Mouse (Mus musculus) midbrain, embryonic 16.5 days (tissue): Measurements from ENCODE around the gene Palld. TPM values are rescaled to one million over a fixed set of nuclear protein-coding genes. Genes with fewer than 3 reads are reported as not detected.

Source experiments
- ATAC-seq: fragments of 200-750 bp; cut with Nextera tagmentation; 2 replicates; pipeline ENCODE4 v1.8.0; 2017; ENCODE audit warnings: moderate TSS enrichment
- H3K27ac ChIP-seq: fragments of 300-500 bp; sonication (generic); 2 replicates; pipeline ENCODE4 v1.5.1; 2014; ENCODE audit warnings: mild to moderate bottlenecking, low read length, mixed read lengths
- H3K27me3 ChIP-seq: fragments of 300-500 bp; sonication (generic); 2 replicates; pipeline ENCODE4 v1.6.1; 2014; ENCODE audit warnings: low read depth, low read length, mixed read lengths; ENCODE audit not compliant: control insufficient read depth, insufficient read depth
- H3K36me3 ChIP-seq: fragments of 300-500 bp; sonication (generic); 2 replicates; pipeline ENCODE4 v1.6.1; 2014; ENCODE audit warnings: mild to moderate bottlenecking, low read length, moderate library complexity, mixed read lengths; ENCODE audit not compliant: control insufficient read depth, insufficient read depth
- H3K4me1 ChIP-seq: fragments of 300-500 bp; sonication (generic); 2 replicates; pipeline ENCODE4 v1.6.1; 2014; ENCODE audit warnings: mild to moderate bottlenecking, low read length, mixed read lengths; ENCODE audit not compliant: control insufficient read depth, insufficient read depth
- H3K4me2 ChIP-seq: fragments of 300-500 bp; sonication (generic); 2 replicates; pipeline ENCODE4 v1.6.1; 2014; ENCODE audit warnings: mild to moderate bottlenecking, low read length, mixed read lengths
- H3K4me3 ChIP-seq: fragments of 300-500 bp; sonication (generic); 2 replicates; pipeline ENCODE4 v1.5.1; 2014; ENCODE audit warnings: low read depth, mild to moderate bottlenecking, low read length, moderate library complexity, mixed read lengths
- H3K9ac ChIP-seq: fragments of 300-500 bp; sonication (generic); 2 replicates; pipeline ENCODE4 v1.6.1; 2014; ENCODE audit warnings: low read depth, low read length, mixed read lengths
- H3K9me3 ChIP-seq: fragments of 300-500 bp; sonication (generic); replicated peaks from 2 replicates; pipeline ENCODE4 v1.6.1; 2014; ENCODE audit warnings: mild to moderate bottlenecking, low read length, mixed read lengths; ENCODE audit not compliant: control insufficient read depth, poor library complexity, severe bottlenecking
- WGBS: fragments of 180-500 bp; shearing (Covaris S2); extraction: QIAGEN DNeasy Blood & Tissue Kit; methylation state at CpG from one replicate; pipeline ENCODE4 v1.1.7; 2014; 5-methylcytosine and 5-hydroxymethylcytosine counted together
- polyA plus RNA-seq: library from polyadenylated mRNA; unstranded; fragments of >200 nt; fragmentation: Nextera tagmentation; extraction: Ambion mirVana; gene quantifications from 2 replicates; pipeline ENCODE4 v1.2.1, GENCODE M21; 2015

The Palld gene
- polyA plus RNA-seq, 1 experiment from 2014 or later = 15.4 TPM

DNA sequence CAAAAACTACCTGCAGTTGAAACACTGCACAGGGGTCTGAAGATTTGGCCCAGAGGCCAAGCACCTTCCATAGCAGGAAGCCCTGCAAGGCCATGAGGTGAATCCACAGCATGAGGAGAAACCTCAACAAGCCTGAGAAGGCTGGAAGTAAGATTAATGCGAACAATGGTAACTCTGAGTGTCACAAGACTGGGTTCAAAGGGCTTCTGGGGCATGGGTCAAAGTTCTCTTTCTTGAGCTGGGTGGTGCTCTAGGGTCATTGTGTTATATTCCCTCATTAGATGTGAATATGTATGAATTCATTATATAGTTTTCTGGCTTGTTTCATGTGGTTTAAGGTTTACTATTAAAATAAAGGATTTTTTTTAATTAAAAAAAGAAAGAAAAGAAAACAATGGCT is 267.7 kb downstream of the Palld start:
- no peaks in the 10 kb centered on the region for H3K27me3 ChIP-seq
- H3K9ac ChIP-seq = no peak overlapping the region
- H3K36me3 ChIP-seq = no peaks in the 10 kb centered on the region
- no peaks in the 10 kb centered on the region for H3K4me1 ChIP-seq
- H3K9me3 ChIP-seq = no peaks in the 10 kb centered on the region
- ATAC-seq = no peak
- H3K27ac ChIP-seq = no peak overlapping the region
- WGBS = 74% methylated on average over 1 of the region's 1 CpGs
- H3K4me3 ChIP-seq = no peak overlapping the region
- no peak overlapping the region for H3K4me2 ChIP-seq

DNA sequence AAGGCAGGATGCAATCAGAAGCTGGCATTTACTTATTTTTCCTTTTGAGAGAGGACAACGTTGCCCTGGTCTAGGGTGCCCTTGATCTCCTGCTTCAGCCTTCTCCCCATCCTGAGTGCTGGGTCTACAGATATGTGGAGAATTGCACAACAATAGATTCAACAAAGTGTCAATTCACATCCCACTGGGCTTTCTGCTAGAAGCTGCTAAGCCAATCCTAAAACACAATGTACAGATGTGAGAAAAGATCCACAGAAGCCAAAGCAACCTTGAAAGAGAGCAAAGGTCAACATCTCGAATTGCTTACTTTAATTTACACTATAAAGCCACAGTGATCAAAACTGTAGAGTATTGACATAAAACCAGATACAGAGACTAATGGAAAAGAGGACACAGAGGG is 270.2 kb downstream of the Palld start:
- Histone ChIP-seq H3K4me2 (no peak overlapping the region), H3K9me3 (no peaks in the 10 kb centered on the region), H3K9ac (no peak overlapping the region), H3K4me3 (no peak overlapping the region), H3K4me1 (no peaks in the 10 kb centered on the region; the same call in 1 of the 2 replicates), H3K27me3 (no peaks in the 10 kb centered on the region), H3K27ac (no peak overlapping the region), H3K36me3 (no peaks in the 10 kb centered on the region)
- 46% methylated on average over 2 of the region's 2 CpGs for WGBS
- ATAC-seq = no peak

DNA sequence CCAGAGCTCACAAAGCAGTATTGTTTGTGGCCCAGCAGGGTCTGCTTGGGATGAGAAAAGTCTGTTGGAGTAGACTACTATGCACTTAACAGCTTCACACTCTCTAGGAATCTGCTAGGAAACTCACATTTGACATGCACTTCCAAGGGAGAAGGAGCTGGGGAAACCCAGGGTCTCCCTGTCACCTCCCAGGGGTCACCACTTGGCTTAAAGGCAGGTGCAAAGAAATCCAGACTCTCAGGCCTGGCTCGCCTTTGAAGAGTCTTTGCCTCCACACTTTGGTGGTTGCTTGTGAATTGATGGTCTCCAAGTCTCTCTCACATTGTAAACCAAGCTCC is 272.9 kb downstream of the Palld start:
- H3K27ac ChIP-seq = no peak overlapping the region
- no peaks in the 10 kb centered on the region for H3K9me3 ChIP-seq
- 50% methylated on average over 1 of the region's 1 CpGs for WGBS
- no peak overlapping the region for H3K9ac ChIP-seq
- H3K4me2 ChIP-seq = no peak overlapping the region
- H3K4me3 ChIP-seq = no peak overlapping the region
- no peaks in the 10 kb centered on the region for H3K27me3 ChIP-seq
- no peaks in the 10 kb centered on the region; the same call in 1 of the 2 replicates for H3K4me1 ChIP-seq
- no peaks in the 10 kb centered on the region for H3K36me3 ChIP-seq
- no peak for ATAC-seq

DNA sequence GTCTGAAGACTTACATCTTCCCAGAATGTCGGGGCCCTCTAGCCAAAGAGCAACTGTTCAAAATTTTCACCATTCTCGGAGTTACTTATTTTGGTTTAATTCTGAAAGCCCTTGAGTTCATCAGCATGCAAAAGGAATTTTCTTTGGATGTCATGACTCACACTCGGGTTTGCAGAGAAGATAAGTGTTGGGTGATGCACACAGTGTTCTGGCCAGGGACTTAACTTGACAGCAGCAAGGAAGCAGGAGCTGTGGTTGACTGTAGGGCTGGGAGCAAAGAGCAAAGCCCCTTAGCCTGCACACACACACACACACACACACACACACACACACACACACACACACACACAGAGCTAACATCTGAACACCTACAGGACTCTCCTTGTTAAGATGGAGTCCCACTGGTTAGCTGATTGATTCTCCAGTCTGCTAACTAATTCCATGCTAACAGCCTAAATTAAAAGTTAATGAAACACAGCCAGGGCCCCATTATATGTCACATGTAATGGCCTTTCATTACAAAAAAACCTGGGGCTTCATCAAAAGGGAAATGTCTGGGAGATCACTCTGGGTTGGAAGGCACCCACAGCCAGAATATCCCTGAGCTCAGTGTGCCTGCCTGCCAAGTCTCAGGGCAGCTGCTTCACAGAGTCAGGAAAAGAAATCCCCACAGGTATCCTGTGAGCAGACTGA is 273.4 kb downstream of the Palld start:
- no peaks in the 10 kb centered on the region; the same call in 1 of the 2 replicates for H3K4me1 ChIP-seq
- H3K4me3 ChIP-seq = no peak overlapping the region
- H3K9ac ChIP-seq = no peak overlapping the region
- ATAC-seq = no peak
- no peaks in the 10 kb centered on the region for H3K27me3 ChIP-seq
- no peak overlapping the region for H3K27ac ChIP-seq
- no peaks in the 10 kb centered on the region for H3K9me3 ChIP-seq
- no peak overlapping the region for H3K4me2 ChIP-seq
- no peaks in the 10 kb centered on the region for H3K36me3 ChIP-seq
- 78% methylated on average over 3 of the region's 3 CpGs for WGBS

DNA sequence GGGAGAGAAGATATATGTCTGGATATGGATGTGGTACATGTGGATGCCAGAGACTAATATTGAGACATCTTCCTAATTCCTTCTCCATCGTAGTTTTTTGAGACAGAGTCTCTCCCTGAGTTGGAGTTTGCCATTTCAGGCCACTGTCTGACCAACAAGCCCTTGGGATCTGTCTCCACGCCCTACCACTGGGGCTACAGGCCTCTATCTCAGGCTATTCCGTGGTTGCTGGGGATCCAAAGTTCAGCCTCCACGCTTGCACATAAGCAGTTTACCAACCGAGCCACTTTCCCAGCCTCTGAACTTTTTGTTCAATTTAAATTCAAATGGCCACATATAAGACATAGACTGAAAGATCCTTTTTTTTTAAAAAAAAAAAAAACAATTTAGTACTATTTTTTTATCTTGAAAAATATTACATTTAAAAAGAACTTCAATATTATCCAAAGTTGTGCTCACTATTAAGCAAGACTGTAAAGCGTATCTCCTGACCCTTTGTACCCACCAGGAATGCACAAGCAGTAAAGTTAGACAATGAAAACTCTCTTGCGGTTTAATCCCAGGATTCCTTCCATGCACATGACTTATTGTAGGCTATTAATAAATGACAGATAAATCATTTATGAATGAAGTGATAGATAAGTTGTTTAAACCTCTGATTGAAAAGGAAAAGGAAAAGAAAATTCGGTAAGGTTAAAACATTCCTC is 276.1 kb downstream of the Palld start:
- H3K27me3 ChIP-seq = no peaks in the 10 kb centered on the region
- H3K9me3 ChIP-seq = no peaks in the 10 kb centered on the region
- H3K9ac ChIP-seq = no peak overlapping the region
- ATAC-seq = no peak
- no peak overlapping the region for H3K27ac ChIP-seq
- no peak overlapping the region for H3K4me2 ChIP-seq
- no peak overlapping the region for H3K4me3 ChIP-seq
- no peaks in the 10 kb centered on the region; the same call in 1 of the 2 replicates for H3K4me1 ChIP-seq
- WGBS = 92% methylated on average over 8 of the region's 8 CpGs
- H3K36me3 ChIP-seq = no peaks in the 10 kb centered on the region

DNA sequence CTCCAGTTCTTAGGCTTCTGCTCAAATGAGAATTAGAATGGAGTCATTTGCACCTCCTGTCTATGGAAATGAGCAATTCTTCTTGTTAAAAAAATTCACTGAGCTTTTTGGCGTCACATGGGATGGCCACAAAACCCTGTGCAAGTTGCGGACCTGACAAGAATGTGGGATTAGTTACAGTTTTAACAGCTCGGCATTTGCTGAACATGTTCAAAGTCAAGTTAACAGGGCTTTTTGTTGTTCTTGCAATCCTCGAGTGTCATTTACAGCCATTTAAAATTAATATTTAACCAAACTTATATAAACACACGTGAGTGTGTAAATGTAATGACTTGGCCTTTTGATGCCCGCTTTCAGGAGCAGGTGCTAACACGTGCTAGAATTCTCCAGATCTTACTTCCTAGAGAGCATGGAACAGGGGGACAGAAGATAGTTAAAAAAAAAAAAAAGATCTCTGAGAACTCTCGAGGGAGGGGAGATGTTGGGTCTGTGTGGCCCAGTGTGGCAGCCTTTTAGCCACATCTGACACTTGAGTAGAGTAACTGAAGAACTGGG is 276.8 kb downstream of the Palld start:
- Histone ChIP-seq H3K4me3 (no peak overlapping the region), H3K4me2 (no peak overlapping the region), H3K4me1 (no peaks in the 10 kb centered on the region; the same call in 1 of the 2 replicates), H3K27ac (no peak overlapping the region), H3K9ac (no peak overlapping the region), H3K9me3 (no peaks in the 10 kb centered on the region), H3K36me3 (no peaks in the 10 kb centered on the region), H3K27me3 (no peaks in the 10 kb centered on the region)
- no peak for ATAC-seq
- 83% methylated on average over 8 of the region's 8 CpGs for WGBS

DNA sequence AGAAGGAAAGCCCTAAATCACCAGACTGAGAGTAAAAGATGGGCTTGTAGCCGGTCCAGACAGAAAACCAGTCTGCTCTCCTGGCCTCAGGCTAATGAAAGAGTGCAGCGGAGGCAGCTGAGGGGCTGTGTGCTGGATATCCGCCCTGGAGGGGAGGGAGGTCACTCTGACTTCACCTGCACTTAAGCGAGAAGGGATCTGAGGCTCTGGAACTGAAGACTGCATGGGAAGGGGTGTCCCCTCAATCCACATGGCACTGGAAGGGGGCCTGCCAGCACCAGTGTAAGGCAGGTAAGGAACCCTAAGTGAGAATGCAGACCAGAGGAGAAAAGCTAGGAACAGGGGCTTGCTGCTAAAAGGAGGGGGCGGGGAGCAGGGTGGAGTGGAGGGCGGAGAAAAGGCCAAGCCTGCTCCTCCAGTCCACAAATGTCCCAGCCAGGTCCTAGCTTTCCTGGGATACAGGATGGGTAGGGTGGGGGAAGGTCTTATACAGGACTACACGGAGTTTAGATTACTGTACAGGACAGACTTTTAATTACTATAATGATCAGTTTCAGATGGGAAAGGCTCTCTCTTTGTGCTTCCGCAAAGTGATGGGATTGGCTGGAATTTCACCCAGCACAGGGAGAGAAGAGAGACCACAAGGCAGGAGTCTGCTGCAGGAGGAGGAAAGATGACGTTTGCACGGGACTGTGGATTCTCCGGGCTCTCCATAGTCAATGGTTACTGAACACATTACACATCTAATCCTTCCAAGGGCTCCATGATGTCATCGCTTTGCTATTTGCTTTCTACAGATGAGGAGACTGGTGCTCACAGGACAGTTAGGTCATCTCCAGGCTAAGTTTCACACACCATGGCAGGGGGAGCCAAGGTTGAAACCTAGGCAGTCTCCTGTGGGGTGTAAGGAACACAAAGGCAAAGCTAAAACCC is 278.7 kb downstream of the Palld start:
- ATAC-seq = no peak
- Histone ChIP-seq H3K27ac (no peak overlapping the region), H3K9ac (no peak overlapping the region), H3K4me3 (no peak overlapping the region), H3K4me2 (no peak overlapping the region), H3K4me1 (no peaks in the 10 kb centered on the region), H3K27me3 (no peaks in the 10 kb centered on the region), H3K9me3 (no peaks in the 10 kb centered on the region), H3K36me3 (no peaks in the 10 kb centered on the region)
- 33% methylated on average over 12 of the region's 12 CpGs for WGBS

DNA sequence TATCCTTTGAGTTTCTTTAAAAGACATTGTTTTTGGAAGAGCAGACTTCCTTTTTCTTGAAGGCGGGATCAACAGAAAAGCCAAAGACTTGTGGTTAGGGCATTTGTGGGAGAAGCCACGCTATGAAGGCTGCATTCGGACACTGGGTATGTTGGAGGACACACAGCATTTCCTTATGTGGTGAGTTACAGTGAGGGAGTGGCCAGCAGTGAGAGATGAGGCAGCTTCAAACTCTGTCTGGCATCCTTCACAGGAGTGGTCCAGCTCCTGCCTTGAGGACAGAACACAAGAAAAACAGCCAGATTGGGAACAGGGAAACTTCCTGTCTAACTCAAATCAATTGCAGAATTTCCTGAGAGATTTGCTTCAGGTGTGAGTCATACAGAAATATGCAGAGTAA is 281.2 kb downstream of the Palld start:
- 85% methylated on average over 3 of the region's 3 CpGs for WGBS
- Histone ChIP-seq H3K9me3 (no peaks in the 10 kb centered on the region), H3K27me3 (no peaks in the 10 kb centered on the region), H3K4me1 (no peaks in the 10 kb centered on the region), H3K27ac (no peak overlapping the region), H3K9ac (no peak overlapping the region), H3K36me3 (no peaks in the 10 kb centered on the region), H3K4me3 (no peak overlapping the region), H3K4me2 (no peak overlapping the region)
- no peak for ATAC-seq
